Mouse (Mus musculus): ENCODE measurements around the gene Zfyve21. TPM values are rescaled to one million over a fixed set of nuclear protein-coding genes. Genes with fewer than 3 reads are reported as not detected.

The Zfyve21 gene
- total and polyA plus RNA-seq, 2 experiments from 2014 or later = 44.3 to 44.8 TPM

GRCm38 (mm10) chr12:111797251-111797650 lies 16.7 kb upstream of the Zfyve21 start:
- DNase-seq (ENCODE audit: low spot score) = no peak
- no peak overlapping the region for H3K4me2 ChIP-seq (ENCODE audit: low read depth, low read length)
- H3K27me3 ChIP-seq (ENCODE audit: insufficient read depth, low read length) = no peaks in the 10 kb centered on the region
- WGBS = 72% methylated on average over 8 of the region's 8 CpGs
- H3K9ac ChIP-seq (replicated peaks; ENCODE audit: low read length) = no peak overlapping the region
- H3K4me3 ChIP-seq (ENCODE audit: low read length) = no peak overlapping the region
- H3K36me3 ChIP-seq (ENCODE audit: insufficient read depth, low read length) = peaks cover 51% of the 10 kb centered on the region; the same call in 1 of the 2 replicates
- H3K9me3 ChIP-seq (ENCODE audit: low read length) = no peaks in the 10 kb centered on the region
- no peaks in the 10 kb centered on the region for H3K4me1 ChIP-seq (ENCODE audit: insufficient read depth, low read length)
- no peak for ATAC-seq
- no peak for TF ChIP-seq CTCF (IDR thresholded peaks at IDR 0.05; ENCODE audit: low read depth)
- H3K27ac ChIP-seq = no peak overlapping the region

- no peak for ATAC-seq
- no peak overlapping the region for H3K9ac ChIP-seq (replicated peaks; ENCODE audit: low read length)
- no peaks in the 10 kb centered on the region for H3K27me3 ChIP-seq (ENCODE audit: insufficient read depth, low read length)
- H3K36me3 ChIP-seq (ENCODE audit: insufficient read depth, low read length) = peaks cover 50% of the 10 kb centered on the region; the same call in 1 of the 2 replicates
- H3K9me3 ChIP-seq (ENCODE audit: low read length) = no peaks in the 10 kb centered on the region
- DNase-seq (ENCODE audit: low spot score) = no peak
- H3K4me2 ChIP-seq (ENCODE audit: low read depth, low read length) = no peak overlapping the region
- H3K4me1 ChIP-seq (ENCODE audit: insufficient read depth, low read length) = no peaks in the 10 kb centered on the region
- no peak for TF ChIP-seq CTCF (IDR thresholded peaks at IDR 0.05; ENCODE audit: low read depth)
- WGBS = 88% methylated on average over 13 of the region's 13 CpGs
- no peak overlapping the region for H3K4me3 ChIP-seq (ENCODE audit: low read length)
- H3K27ac ChIP-seq = no peak overlapping the region
Measured at GRCm38 (mm10) chr12:111798493-111798892, 15.5 kb upstream of the Zfyve21 start.

- Histone ChIP-seq H3K4me2 (ENCODE audit: low read depth, low read length) (no peak overlapping the region), H3K9ac (replicated peaks; ENCODE audit: low read length) (no peak overlapping the region), H3K36me3 (ENCODE audit: insufficient read depth, low read length) (peaks cover 36% of the 10 kb centered on the region), H3K27ac (no peak overlapping the region), H3K4me1 (ENCODE audit: insufficient read depth, low read length) (no peaks in the 10 kb centered on the region), H3K9me3 (ENCODE audit: low read length) (no peaks in the 10 kb centered on the region), H3K27me3 (ENCODE audit: insufficient read depth, low read length) (no peaks in the 10 kb centered on the region), H3K4me3 (ENCODE audit: low read length) (no peak overlapping the region)
- no peak for ATAC-seq
- TF ChIP-seq CTCF (IDR thresholded peaks at IDR 0.05; ENCODE audit: low read depth) = no peak
- no peak for DNase-seq (ENCODE audit: low spot score)
- 83% methylated on average over 10 of the region's 10 CpGs for WGBS
Measured at GRCm38 (mm10) chr12:111800459-111801183, 13.3 kb upstream of the Zfyve21 start.

- ATAC-seq = no peak
- H3K36me3 ChIP-seq (ENCODE audit: insufficient read depth, low read length) = peaks cover 44% of the 10 kb centered on the region
- 89% methylated on average over 5 of the region's 5 CpGs for WGBS
Measured at GRCm38 (mm10) chr12:111803538-111803937, 10.4 kb upstream of the Zfyve21 start.

GRCm38 (mm10) chr12:111808775-111809174 lies 5.2 kb upstream of the Zfyve21 start:
- WGBS = 94% methylated on average over 6 of the region's 6 CpGs
- Histone ChIP-seq H3K4me2 (ENCODE audit: low read depth, low read length) (no peak overlapping the region), H3K9ac (replicated peaks; ENCODE audit: low read length) (peak overlapping the region; percentile 2; the same call in 1 of the 2 replicates), H3K4me1 (ENCODE audit: insufficient read depth, low read length) (peaks cover 10% of the 10 kb centered on the region; the same call in 1 of the 2 replicates), H3K36me3 (ENCODE audit: insufficient read depth, low read length) (peaks cover 20% of the 10 kb centered on the region), H3K27me3 (ENCODE audit: insufficient read depth, low read length) (no peaks in the 10 kb centered on the region), H3K9me3 (ENCODE audit: low read length) (no peaks in the 10 kb centered on the region), H3K27ac (peak overlapping the region; percentile 66; the same call in 1 of the 2 replicates), H3K4me3 (ENCODE audit: low read length) (no peak overlapping the region)
- DNase-seq (ENCODE audit: low spot score) (no peak), ATAC-seq (no peak)
- TF ChIP-seq CTCF (IDR thresholded peaks at IDR 0.05; ENCODE audit: low read depth) = no peak

More at GRCm38 (mm10) chr12:111803538-111803937, 10.4 kb upstream of the Zfyve21 start:
- no peaks in the 10 kb centered on the region for H3K27me3 ChIP-seq (ENCODE audit: insufficient read depth, low read length)
- H3K9ac ChIP-seq (replicated peaks; ENCODE audit: low read length) = no peak overlapping the region
- no peak overlapping the region for H3K4me2 ChIP-seq (ENCODE audit: low read depth, low read length)
- H3K4me1 ChIP-seq (ENCODE audit: insufficient read depth, low read length) = no peaks in the 10 kb centered on the region
- TF ChIP-seq CTCF (IDR thresholded peaks at IDR 0.05; ENCODE audit: low read depth) = no peak
- DNase-seq (ENCODE audit: low spot score) = no peak
- no peak overlapping the region for H3K27ac ChIP-seq
- no peak overlapping the region for H3K4me3 ChIP-seq (ENCODE audit: low read length)
- no peaks in the 10 kb centered on the region for H3K9me3 ChIP-seq (ENCODE audit: low read length)

- H3K27me3 ChIP-seq (ENCODE audit: insufficient read depth, low read length) = no peaks in the 10 kb centered on the region
- peak; percentile 60 for TF ChIP-seq CTCF (IDR thresholded peaks at IDR 0.05; ENCODE audit: low read depth)
- peak; percentile 81 for DNase-seq (ENCODE audit: low spot score)
- WGBS = 2% methylated on average over 9 of the region's 9 CpGs
- H3K9ac ChIP-seq (replicated peaks; ENCODE audit: low read length) = peak overlapping the region; percentile 2; the same call in 1 of the 2 replicates
- H3K27ac ChIP-seq = peak overlapping the region; percentile 66
- H3K4me1 ChIP-seq (ENCODE audit: insufficient read depth, low read length) = peaks cover 10% of the 10 kb centered on the region; the same call in 1 of the 2 replicates
- no peak overlapping the region; the same call in 1 of the 2 replicates for H3K4me2 ChIP-seq (ENCODE audit: low read depth, low read length)
- H3K9me3 ChIP-seq (ENCODE audit: low read length) = no peaks in the 10 kb centered on the region
- 0 out of 2 replicates have a peak overlapping the region, but pooled peaks have one; percentile 10 for H3K4me3 ChIP-seq (ENCODE audit: low read length)
- peaks cover 16% of the 10 kb centered on the region for H3K36me3 ChIP-seq (ENCODE audit: insufficient read depth, low read length)
- ATAC-seq = peak; percentile 46
Measured at GRCm38 (mm10) chr12:111809762-111810161, 4.2 kb upstream of the Zfyve21 start.

GRCm38 (mm10) chr12:111812075-111812474 lies 1.9 kb upstream of the Zfyve21 start:
- Histone ChIP-seq H3K36me3 (ENCODE audit: insufficient read depth, low read length) (peaks cover 7% of the 10 kb centered on the region; the same call in 1 of the 2 replicates), H3K4me3 (ENCODE audit: low read length) (no peak overlapping the region), H3K27ac (no peak overlapping the region), H3K9me3 (ENCODE audit: low read length) (no peaks in the 10 kb centered on the region), H3K4me2 (ENCODE audit: low read depth, low read length) (no peak overlapping the region), H3K27me3 (ENCODE audit: insufficient read depth, low read length) (no peaks in the 10 kb centered on the region), H3K4me1 (ENCODE audit: insufficient read depth, low read length) (peaks cover 17% of the 10 kb centered on the region), H3K9ac (replicated peaks; ENCODE audit: low read length) (no peak overlapping the region)
- no peak for DNase-seq (ENCODE audit: low spot score)
- ATAC-seq = no peak
- no peak for TF ChIP-seq CTCF (IDR thresholded peaks at IDR 0.05; ENCODE audit: low read depth)
- 88% methylated on average over 13 of the region's 13 CpGs for WGBS
